Mouse (Mus musculus): Measurements from ENCODE around the gene Fam198a.

- TF ChIP-seq CTCF (IDR thresholded peaks at IDR 0.05; ENCODE audit: insufficient read depth, low read depth, low read length) (no peak), POLR2A (IDR thresholded peaks at IDR 0.05; ENCODE audit: insufficient read depth, low read depth, low read length) (no peak)
Observed at GRCm38 (mm10) chr9:121912786-121913185, 38.0 kb upstream of the Fam198a start.

All from olfactory bulb, adult 2 months (tissue).